Mouse (Mus musculus): ENCODE data around the gene Klk9. TPM values are rescaled to one million over a fixed set of nuclear protein-coding genes. Genes with fewer than 3 reads are reported as not detected.

Klk9 gene
- polyA plus RNA-seq, 1 experiment from 2014 or later, result not detected

DNA sequence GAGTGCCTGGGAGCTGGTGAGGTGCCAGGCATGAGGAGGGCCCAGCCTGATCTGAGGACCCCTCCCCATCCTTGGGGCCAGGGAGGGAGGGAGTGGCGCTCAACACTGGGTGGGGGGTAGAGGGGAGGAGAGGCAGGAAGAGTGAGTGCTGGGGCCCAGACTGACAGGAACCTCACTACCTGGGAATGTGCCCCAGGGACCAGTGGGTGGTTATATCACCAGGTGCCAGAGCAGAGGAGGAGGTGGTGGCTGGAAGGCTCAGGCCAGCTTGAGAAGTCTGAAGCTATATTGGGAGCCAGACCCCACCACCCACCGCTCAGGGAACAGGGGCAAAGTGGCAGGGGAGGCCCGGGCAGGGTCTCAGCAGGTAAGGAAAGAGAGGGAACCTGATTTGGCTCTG lies 50.0 kb downstream of the Klk9 start, which contains the start of gene Klk5:
Gene Klk5 (plus strand): TSS at position 271 of the 400 bp plus-strand sequence.
- WGBS (ENCODE audit: insufficient replicate concordance), result 55% methylated on average over 3 of the region's 3 CpGs
- Histone ChIP-seq H3K4me1 (ENCODE audit: control insufficient read depth, insufficient read depth, low read length) (no peaks in the 10 kb centered on the region), H3K4me3 (ENCODE audit: low read depth, low read length) (no peak within 1 kb of the TSS), H3K9ac (ENCODE audit: low read depth, low read length) (no peak within 1 kb of the TSS), H3K27ac (ENCODE audit: low read depth, low read length) (no peak within 1 kb of the TSS), H3K9me3 (replicated peaks; ENCODE audit: control insufficient read depth, low read length) (no peaks in the 10 kb centered on the region), H3K27me3 (ENCODE audit: control insufficient read depth, insufficient read depth, low read length) (no peaks in the 10 kb centered on the region), H3K36me3 (ENCODE audit: control insufficient read depth, insufficient read depth, low read length) (no peaks in the 10 kb centered on the region), H3K4me2 (no peak within 1 kb of the TSS)
- no peak for ATAC-seq (replicated peaks; ENCODE audit: insufficient number of reproducible peaks, low FRiP score, low TSS enrichment)

DNA sequence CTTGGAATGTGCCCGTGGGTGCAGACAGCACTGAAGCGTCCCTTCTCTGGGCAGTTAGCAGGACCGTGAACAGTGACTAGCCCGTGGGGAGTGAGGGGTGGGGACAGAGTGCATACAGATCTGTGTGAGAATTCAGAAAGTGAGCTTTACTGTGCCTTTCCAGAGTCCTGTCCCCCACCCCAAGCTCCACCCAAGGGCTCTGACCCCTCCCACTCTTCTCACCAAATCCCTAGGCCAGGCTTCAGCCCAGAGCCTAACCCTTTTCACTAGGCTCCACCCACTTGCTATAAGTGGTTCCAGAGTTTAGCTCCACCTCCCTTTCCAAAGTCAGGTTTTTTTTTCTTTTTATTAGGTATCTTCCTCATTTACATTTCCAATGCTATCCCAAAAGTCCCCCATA lies 52.1 kb downstream of the Klk9 start:
- ATAC-seq (replicated peaks; ENCODE audit: insufficient number of reproducible peaks, low FRiP score, low TSS enrichment), result no peak
- Histone ChIP-seq H3K36me3 (ENCODE audit: control insufficient read depth, insufficient read depth, low read length) (no peaks in the 10 kb centered on the region), H3K9me3 (replicated peaks; ENCODE audit: control insufficient read depth, low read length) (no peaks in the 10 kb centered on the region), H3K27me3 (ENCODE audit: control insufficient read depth, insufficient read depth, low read length) (no peaks in the 10 kb centered on the region), H3K4me2 (no peak overlapping the region), H3K4me3 (ENCODE audit: low read depth, low read length) (no peak overlapping the region), H3K4me1 (ENCODE audit: control insufficient read depth, insufficient read depth, low read length) (no peaks in the 10 kb centered on the region), H3K9ac (ENCODE audit: low read depth, low read length) (no peak overlapping the region), H3K27ac (ENCODE audit: low read depth, low read length) (no peak overlapping the region)
- WGBS (ENCODE audit: insufficient replicate concordance), result 82% methylated on average over 4 of the region's 4 CpGs

Other genes with a start within 250 kb of the Klk9 start
- gene Cd33, start 247.5 kb upstream of the Klk9 start, polyA plus RNA-seq (2014; fragmentation: Nextera tagmentation; extraction: Ambion mirVana), result 0.44 and 0.79 TPM in 2 replicates
- 1.2 and 1.9 TPM in 2 replicates for gene Zfp658, start 229.6 kb upstream of the Klk9 start, polyA plus RNA-seq (2014; fragmentation: Nextera tagmentation; extraction: Ambion mirVana)
- 8.0 TPM in 2 replicates for gene Zfp719, start 212.3 kb upstream of the Klk9 start, polyA plus RNA-seq (2014; fragmentation: Nextera tagmentation; extraction: Ambion mirVana)
- 0.21 TPM in 1 of 2 replicates, not detected in the other for gene Zfp819, start 184.7 kb upstream of the Klk9 start, polyA plus RNA-seq (2014; fragmentation: Nextera tagmentation; extraction: Ambion mirVana)
- not detected in 2 replicates for gene Ceacam18, start 157.2 kb upstream of the Klk9 start, polyA plus RNA-seq (2014; fragmentation: Nextera tagmentation; extraction: Ambion mirVana)
- 0.23 and 0.37 TPM in 2 replicates for gene Siglece, start 131.7 kb upstream of the Klk9 start, polyA plus RNA-seq (2014; fragmentation: Nextera tagmentation; extraction: Ambion mirVana)
- 4.2 and 5.1 TPM in 2 replicates for gene Ctu1, start 119.9 kb upstream of the Klk9 start, polyA plus RNA-seq (2014; fragmentation: Nextera tagmentation; extraction: Ambion mirVana)
- not detected in 2 replicates for gene Klk14, start 101.5 kb upstream of the Klk9 start, polyA plus RNA-seq (2014; fragmentation: Nextera tagmentation; extraction: Ambion mirVana)
- 0.70 and 0.83 TPM in 2 replicates for gene Klk13, start 79.3 kb upstream of the Klk9 start, polyA plus RNA-seq (2014; fragmentation: Nextera tagmentation; extraction: Ambion mirVana)
- not detected in 2 replicates for gene Klk12, start 23.0 kb upstream of the Klk9 start, polyA plus RNA-seq (2014; fragmentation: Nextera tagmentation; extraction: Ambion mirVana)
- not detected in 2 replicates for gene Klk11, start 17.3 kb upstream of the Klk9 start, polyA plus RNA-seq (2014; fragmentation: Nextera tagmentation; extraction: Ambion mirVana)
- gene Klk10, start 10.9 kb upstream of the Klk9 start, polyA plus RNA-seq (2014; fragmentation: Nextera tagmentation; extraction: Ambion mirVana), result 0.26 TPM in 1 of 2 replicates, not detected in the other
- 26.3 and 32.1 TPM in 2 replicates for gene Klk8, start 5.7 kb downstream of the Klk9 start, polyA plus RNA-seq (2014; fragmentation: Nextera tagmentation; extraction: Ambion mirVana)
- gene Klk7, start 19.4 kb downstream of the Klk9 start, polyA plus RNA-seq (2014; fragmentation: Nextera tagmentation; extraction: Ambion mirVana), result 0.09 TPM in 1 of 2 replicates, not detected in the other
- gene Klk6, start 32.6 kb downstream of the Klk9 start, polyA plus RNA-seq (2014; fragmentation: Nextera tagmentation; extraction: Ambion mirVana), result not detected in 2 replicates
- not detected in 2 replicates for gene Klk5, start 50.1 kb downstream of the Klk9 start, polyA plus RNA-seq (2014; fragmentation: Nextera tagmentation; extraction: Ambion mirVana)
- gene Klk4, start 89.3 kb downstream of the Klk9 start, polyA plus RNA-seq (2014; fragmentation: Nextera tagmentation; extraction: Ambion mirVana), result not detected in 2 replicates
- gene Klk15, start 141.8 kb downstream of the Klk9 start, polyA plus RNA-seq (2014; fragmentation: Nextera tagmentation; extraction: Ambion mirVana), result not detected in 2 replicates
- gene Klk1b8, start 158.8 kb downstream of the Klk9 start, polyA plus RNA-seq (2014; fragmentation: Nextera tagmentation; extraction: Ambion mirVana), result not detected in 2 replicates
- not detected in 2 replicates for gene Klk1b1, start 174.9 kb downstream of the Klk9 start, polyA plus RNA-seq (2014; fragmentation: Nextera tagmentation; extraction: Ambion mirVana)
- gene Klk1b9, start 184.2 kb downstream of the Klk9 start, polyA plus RNA-seq (2014; fragmentation: Nextera tagmentation; extraction: Ambion mirVana), result not detected in 2 replicates
- gene Klk1b11, start 204.0 kb downstream of the Klk9 start, polyA plus RNA-seq (2014; fragmentation: Nextera tagmentation; extraction: Ambion mirVana), result not detected in 2 replicates
- gene Klk1b26, start 220.3 kb downstream of the Klk9 start, polyA plus RNA-seq (2014; fragmentation: Nextera tagmentation; extraction: Ambion mirVana), result not detected in 2 replicates

Data from heart, embryonic 11.5 days (tissue).